Mouse (Mus musculus) embryonic fibroblast, embryonic 13.5 days (primary cell): ENCODE results near the gene Dynlt1f.
"Not testable (repeated sequence)": the region's sequence is repeated elsewhere in the genome, so short reads cannot be mapped to it uniquely, and the experiment has no call there.

ENCODE experiments used
- CTCF ChIP-seq: IDR thresholded peaks from 2 replicates; pipeline ENCODE4 v1.5.1; 2011; ENCODE audit warnings: mild to moderate bottlenecking, control low read depth, low read length, moderate library complexity, borderline replicate concordance; ENCODE audit not compliant: insufficient read depth
- POLR2A ChIP-seq: IDR thresholded peaks from 2 replicates; pipeline ENCODE4 v1.6.1; 2011; ENCODE audit warnings: low read depth, mild to moderate bottlenecking, control low read depth, low read length, moderate library complexity

GRCm38 (mm10) chr17:6691596-6691995 lies 35.9 kb upstream of the Dynlt1f start:
- not testable (repeated sequence) for TF ChIP-seq POLR2A, CTCF
